Mouse (Mus musculus) ES-Bruce4 (cell line): ENCODE data around the gene Usp45. TPM values are rescaled to one million over a fixed set of nuclear protein-coding genes. Genes with fewer than 3 reads are reported as not detected.
A peak's percentile ranks its signal among the peaks of the same experiment; 100 is the strongest.

ENCODE experiments used
- H3K27ac ChIP-seq: 2 replicates; pipeline ENCODE4 v1.5.1; 2012; ENCODE audit warnings: low read length, inconsistent platforms; ENCODE audit not compliant: insufficient read depth
- H3K27me3 ChIP-seq: 2 replicates; pipeline ENCODE4 v1.6.1; 2012; ENCODE audit warnings: mild to moderate bottlenecking, low read length, inconsistent platforms; ENCODE audit not compliant: control insufficient read depth, poor library complexity, insufficient read depth, severe bottlenecking
- H3K36me3 ChIP-seq: 2 replicates; pipeline ENCODE4 v1.6.1; 2012; ENCODE audit warnings: inconsistent platforms, mild to moderate bottlenecking, low read length, moderate library complexity; ENCODE audit not compliant: control insufficient read depth, poor library complexity, insufficient read depth, severe bottlenecking
- H3K4me1 ChIP-seq: one replicate; pipeline ENCODE4 v1.8.1; 2011; ENCODE audit warnings: low read length; ENCODE audit not compliant: control insufficient read depth, insufficient read depth
- H3K4me3 ChIP-seq: 2 replicates; pipeline ENCODE4 v1.5.1; 2011; ENCODE audit warnings: low read depth, mild to moderate bottlenecking, low read length
- H3K9ac ChIP-seq: 2 replicates; pipeline ENCODE4 v1.6.1; 2012; ENCODE audit warnings: low read depth, mild to moderate bottlenecking, inconsistent platforms; ENCODE audit not compliant: poor library complexity, severe bottlenecking
- H3K9me3 ChIP-seq: replicated peaks from 2 replicates; pipeline ENCODE4 v1.6.1; 2012; ENCODE audit warnings: mild to moderate bottlenecking, low read length, inconsistent platforms; ENCODE audit not compliant: control insufficient read depth, poor library complexity, insufficient read depth, severe bottlenecking
- CTCF ChIP-seq: IDR thresholded peaks from one replicate; pipeline ENCODE4 v1.8.1; 2011; ENCODE audit warnings: low read depth, low read length
- EP300 ChIP-seq: IDR thresholded peaks from 2 replicates; pipeline ENCODE4 v1.6.1; 2011; ENCODE audit warnings: low read depth, low read length; ENCODE audit not compliant: insufficient read depth
- POLR2A ChIP-seq: IDR thresholded peaks from one replicate; pipeline ENCODE4 v1.8.1; 2011; ENCODE audit warnings: low read length; ENCODE audit not compliant: insufficient read depth
- polyA plus RNA-seq: library from polyadenylated mRNA; stranded (reverse); fragments of >200 nt; gene quantifications from 2 replicates; pipeline ENCODE4 v1.2.4, GENCODE M21; 2011; ENCODE audit warnings: low read depth; ENCODE audit not compliant: missing spikeins, insufficient read depth, insufficient read length

Usp45 gene
- polyA plus RNA-seq, 1 experiment: 38.1 TPM

GRCm38 (mm10) chr4:21766171-21766862, 639 bp upstream of the Usp45 start:
- Histone ChIP-seq H3K27me3 (no peaks in the 10 kb centered on the region), H3K36me3 (no peaks in the 10 kb centered on the region), H3K9me3 (no peaks in the 10 kb centered on the region), H3K4me3 (peak overlapping the region; percentile 64), H3K9ac (peak overlapping the region; percentile 78), H3K27ac (no peak overlapping the region), H3K4me1 (no peaks in the 10 kb centered on the region)
- TF ChIP-seq CTCF (no peak), EP300 (no peak), POLR2A (no peak)

- no peak overlapping the region for H3K27ac ChIP-seq
Observed at GRCm38 (mm10) chr4:21771064-21771463, 4.1 kb downstream of the Usp45 start.

GRCm38 (mm10) chr4:21772306-21772705, 5.3 kb downstream of the Usp45 start:
- no peak overlapping the region for H3K27ac ChIP-seq
- no peak overlapping the region for H3K4me3 ChIP-seq
- no peaks in the 10 kb centered on the region for H3K9me3 ChIP-seq
- H3K27me3 ChIP-seq: no peaks in the 10 kb centered on the region
- peaks cover 1% of the 10 kb centered on the region for H3K4me1 ChIP-seq
- H3K36me3 ChIP-seq: no peaks in the 10 kb centered on the region
- TF ChIP-seq EP300: no peak
- no peak for TF ChIP-seq POLR2A
- TF ChIP-seq CTCF: no peak
- no peak overlapping the region for H3K9ac ChIP-seq

More at GRCm38 (mm10) chr4:21771064-21771463, 4.1 kb downstream of the Usp45 start:
- no peaks in the 10 kb centered on the region for H3K27me3 ChIP-seq
- H3K9ac ChIP-seq: no peak overlapping the region
- H3K36me3 ChIP-seq: no peaks in the 10 kb centered on the region
- no peaks in the 10 kb centered on the region for H3K9me3 ChIP-seq
- no peak overlapping the region for H3K4me3 ChIP-seq
- TF ChIP-seq CTCF (no peak), EP300 (no peak), POLR2A (no peak)
- H3K4me1 ChIP-seq: peaks cover 1% of the 10 kb centered on the region

GRCm38 (mm10) chr4:21776091-21776945, 9.4 kb downstream of the Usp45 start:
- Histone ChIP-seq H3K27ac (peak overlapping the region; percentile 55; the same call in 1 of the 2 replicates), H3K27me3 (no peaks in the 10 kb centered on the region), H3K4me3 (peak overlapping the region; percentile 98), H3K9ac (peak overlapping the region; percentile 94), H3K4me1 (peaks cover 1% of the 10 kb centered on the region), H3K9me3 (no peaks in the 10 kb centered on the region), H3K36me3 (peaks cover 11% of the 10 kb centered on the region)
- peak; percentile 82 for TF ChIP-seq POLR2A
- no peak for TF ChIP-seq CTCF

GRCm38 (mm10) chr4:21776946-21777265, 9.9 kb downstream of the Usp45 start:
- no peaks in the 10 kb centered on the region for H3K27me3 ChIP-seq
- TF ChIP-seq CTCF (no peak), POLR2A (no peak), EP300 (no peak)
- H3K36me3 ChIP-seq: peaks cover 16% of the 10 kb centered on the region
- no peaks in the 10 kb centered on the region for H3K9me3 ChIP-seq
- no peak overlapping the region for H3K27ac ChIP-seq
- peaks cover 1% of the 10 kb centered on the region for H3K4me1 ChIP-seq
- H3K4me3 ChIP-seq: peak overlapping the region; percentile 98
- H3K9ac ChIP-seq: peak overlapping the region; percentile 94
